Mouse (Mus musculus): ENCODE results near the gene Fam162a.

DNA sequence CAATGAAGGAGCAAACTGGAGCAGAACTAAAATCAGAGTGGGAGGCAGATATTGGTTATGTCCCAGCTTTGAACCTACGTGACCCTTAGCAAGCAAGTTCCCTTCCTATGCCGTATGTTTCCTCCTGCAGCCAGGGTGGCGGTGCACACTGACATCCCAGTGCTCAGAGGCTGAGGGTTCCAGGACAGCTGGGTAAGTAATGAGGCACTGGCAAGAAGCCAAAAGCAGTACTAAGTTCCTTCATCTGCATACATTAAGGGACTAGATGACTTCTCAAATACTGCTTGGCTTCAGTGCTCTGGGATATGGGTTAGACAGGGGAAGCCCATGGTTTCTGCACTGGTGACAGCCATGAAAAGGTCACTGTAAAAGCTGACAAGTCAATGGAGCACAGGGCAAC lies 3.0 kb downstream of the Fam162a start:
- TF ChIP-seq CTCF (conservative IDR thresholded peaks at IDR 0.05; ENCODE audit: insufficient read depth, insufficient read length, low read depth, low read length) (no peak), POLR2A (IDR thresholded peaks at IDR 0.05; ENCODE audit: low read depth, low read length) (no peak)
